Mouse (Mus musculus): ENCODE results near the gene Car5b. TPM values are rescaled to one million over a fixed set of nuclear protein-coding genes. Genes with fewer than 3 reads are reported as not detected.

Car5b gene
- 38.0 TPM for polyA plus RNA-seq (2014; fragmentation: Illumina TruSeq; extraction: RNeasy Lipid Tissue Mini Kit (QIAGEN cat#74804); ENCODE audit: low read depth, low replicate concordance)

GRCm38 (mm10) chrX:164027607-164028289, at the start of gene Car5b:
Gene Car5b (minus strand): TSS chrX:164027997.

GRCm38 (mm10) chrX:164076040-164076775, 48.4 kb upstream of the Car5b start, which contains the start of gene Siah1b:
Gene Siah1b (minus strand): TSS chrX:164076493.

GRCm38 (mm10) chrX:163958467-163958875, 69.3 kb downstream of the Car5b start, which contains the start of gene Zrsr2:
Gene Zrsr2 (minus strand): TSS chrX:163958661.

Other genes with a start within 250 kb of the Car5b start
- gene Ap1s2, start 119.0 kb downstream of the Car5b start, polyA plus RNA-seq (2014; fragmentation: Illumina TruSeq; extraction: RNeasy Lipid Tissue Mini Kit (QIAGEN cat#74804); ENCODE audit: low read depth, low replicate concordance) = 126 TPM
- gene Zrsr2, start 69.3 kb downstream of the Car5b start, polyA plus RNA-seq (2014; fragmentation: Illumina TruSeq; extraction: RNeasy Lipid Tissue Mini Kit (QIAGEN cat#74804); ENCODE audit: low read depth, low replicate concordance) = 59.0 TPM
- 8.6 TPM for gene Siah1b, start 48.5 kb upstream of the Car5b start, polyA plus RNA-seq (2014; fragmentation: Illumina TruSeq; extraction: RNeasy Lipid Tissue Mini Kit (QIAGEN cat#74804); ENCODE audit: low read depth, low replicate concordance)
- gene Cltrn, start 60.8 kb upstream of the Car5b start, polyA plus RNA-seq (2014; fragmentation: Illumina TruSeq; extraction: RNeasy Lipid Tissue Mini Kit (QIAGEN cat#74804); ENCODE audit: low read depth, low replicate concordance) = not detected
- 24.1 TPM for gene Ace2, start 111.3 kb upstream of the Car5b start, polyA plus RNA-seq (2014; fragmentation: Illumina TruSeq; extraction: RNeasy Lipid Tissue Mini Kit (QIAGEN cat#74804); ENCODE audit: low read depth, low replicate concordance)
- 1.5 TPM for gene Bmx, start 230.2 kb upstream of the Car5b start, polyA plus RNA-seq (2014; fragmentation: Illumina TruSeq; extraction: RNeasy Lipid Tissue Mini Kit (QIAGEN cat#74804); ENCODE audit: low read depth, low replicate concordance)
- gene Pir, start 241.4 kb upstream of the Car5b start, polyA plus RNA-seq (2014; fragmentation: Illumina TruSeq; extraction: RNeasy Lipid Tissue Mini Kit (QIAGEN cat#74804); ENCODE audit: low read depth, low replicate concordance) = 18.3 TPM

Measured in adrenal gland, adult 10 weeks (tissue).